Mouse (Mus musculus) thymus, adult 2 months (tissue): ENCODE data around the gene Taf3. TPM values are rescaled to one million over a fixed set of nuclear protein-coding genes. Genes with fewer than 3 reads are reported as not detected.

Experiments used
- DNase-seq: peaks from one replicate; pipeline ENCODE4 v3.0.0; 2021
- H3K27ac ChIP-seq: fragments of 200-500 bp; 2 replicates; pipeline ENCODE4 v1.5.1; 2012; ENCODE audit warnings: low read length, control low read depth; ENCODE audit not compliant: control insufficient read depth, insufficient read depth
- H3K27me3 ChIP-seq: fragments of 200-500 bp; 2 replicates; pipeline ENCODE4 v1.6.1; 2012; ENCODE audit warnings: mild to moderate bottlenecking, low read length, moderate library complexity, mixed read lengths; ENCODE audit not compliant: control insufficient read depth, insufficient read depth
- H3K36me3 ChIP-seq: fragments of 200-500 bp; 2 replicates; pipeline ENCODE4 v1.6.1; 2012; ENCODE audit warnings: mild to moderate bottlenecking, low read length, moderate library complexity; ENCODE audit not compliant: control insufficient read depth, insufficient read depth
- H3K4me1 ChIP-seq: fragments of 200-500 bp; replicated peaks from 2 replicates; pipeline ENCODE4 v1.6.1; 2012; ENCODE audit warnings: low read length; ENCODE audit not compliant: control insufficient read depth, insufficient read depth
- H3K4me3 ChIP-seq: fragments of 200-500 bp; 2 replicates; pipeline ENCODE4 v1.5.1; 2012; ENCODE audit warnings: mild to moderate bottlenecking, low read length, control low read depth, moderate library complexity; ENCODE audit not compliant: control insufficient read depth, insufficient read depth
- CTCF ChIP-seq: fragments of 200-500 bp; IDR thresholded peaks from 2 replicates; pipeline ENCODE4 v1.5.1; 2012; ENCODE audit warnings: mild to moderate bottlenecking, control low read depth, low read length, moderate library complexity, borderline replicate concordance; ENCODE audit not compliant: control insufficient read depth, poor library complexity, insufficient read depth; ENCODE audit errors: extremely low read depth
- POLR2A ChIP-seq: fragments of 200-500 bp; IDR thresholded peaks from 2 replicates; pipeline ENCODE4 v1.6.1; 2012; ENCODE audit warnings: mild to moderate bottlenecking, low read length, control low read depth, moderate library complexity; ENCODE audit not compliant: control insufficient read depth, poor library complexity, insufficient read depth; ENCODE audit errors: extremely low read depth
- WGBS: fragments of 180-500 bp; shearing (Covaris S2); methylation state at CpG from one replicate; pipeline ENCODE4 v1.1.7; 2018; 5-methylcytosine and 5-hydroxymethylcytosine counted together
- polyA plus RNA-seq: library from polyadenylated mRNA; depleted of rRNA; stranded (reverse); fragments of >200 nt; gene quantifications from 2 replicates; pipeline ENCODE4 v1.2.3, GENCODE M21; 2012

Taf3 gene
- polyA plus RNA-seq, 1 experiment, result 10.0 TPM

GRCm38 (mm10) chr2:9943011-9943410 lies 105.4 kb downstream of the Taf3 start:
- 0 out of 2 replicates have a peak, but pooled peaks cover 2% of the 10 kb centered on the region for H3K4me1 ChIP-seq
- peaks cover 6% of the 10 kb centered on the region; the same call in 1 of the 2 replicates for H3K36me3 ChIP-seq
- H3K27me3 ChIP-seq, result no peaks in the 10 kb centered on the region
- TF ChIP-seq POLR2A, result no peak
- TF ChIP-seq CTCF, result no peak
- DNase-seq, result no peak
- no peak overlapping the region for H3K27ac ChIP-seq
- WGBS, result 92% methylated on average over 1 of the region's 1 CpGs
- no peak overlapping the region for H3K4me3 ChIP-seq

GRCm38 (mm10) chr2:9939250-9939649 lies 109.1 kb downstream of the Taf3 start:
- TF ChIP-seq CTCF (no peak), POLR2A (no peak)
- no peak overlapping the region for H3K4me3 ChIP-seq
- H3K27ac ChIP-seq, result no peak overlapping the region
- no peaks in the 10 kb centered on the region for H3K4me1 ChIP-seq
- 96% methylated on average over 4 of the region's 4 CpGs for WGBS
- peaks cover 6% of the 10 kb centered on the region; the same call in 1 of the 2 replicates for H3K36me3 ChIP-seq
- DNase-seq, result peak; percentile 9
- no peaks in the 10 kb centered on the region for H3K27me3 ChIP-seq

- no peaks in the 10 kb centered on the region for H3K27me3 ChIP-seq
- H3K4me1 ChIP-seq, result no peaks in the 10 kb centered on the region
- 90% methylated on average over 1 of the region's 1 CpGs for WGBS
- H3K4me3 ChIP-seq, result no peak overlapping the region
- DNase-seq, result no peak
- H3K27ac ChIP-seq, result no peak overlapping the region
- TF ChIP-seq POLR2A, result no peak
- no peak for TF ChIP-seq CTCF
- H3K36me3 ChIP-seq, result peaks cover 6% of the 10 kb centered on the region; the same call in 1 of the 2 replicates
Observed at GRCm38 (mm10) chr2:9935965-9936364, 112.4 kb downstream of the Taf3 start.

GRCm38 (mm10) chr2:9926905-9927283 lies 121.5 kb downstream of the Taf3 start:
- Histone ChIP-seq H3K27ac (no peak overlapping the region), H3K36me3 (no peaks in the 10 kb centered on the region), H3K4me1 (no peaks in the 10 kb centered on the region), H3K4me3 (no peak overlapping the region), H3K27me3 (no peaks in the 10 kb centered on the region)
- no peak for DNase-seq
- WGBS, result 80% methylated on average over 4 of the region's 4 CpGs
- TF ChIP-seq CTCF (no peak), POLR2A (no peak)

- Histone ChIP-seq H3K27me3 (no peaks in the 10 kb centered on the region), H3K27ac (no peak overlapping the region), H3K4me3 (no peak overlapping the region), H3K4me1 (no peaks in the 10 kb centered on the region), H3K36me3 (no peaks in the 10 kb centered on the region)
- no peak for DNase-seq
- 54% methylated on average over 7 of the region's 7 CpGs for WGBS
- no peak for TF ChIP-seq POLR2A
- TF ChIP-seq CTCF, result no peak
Observed at GRCm38 (mm10) chr2:9926194-9926904, 122.0 kb downstream of the Taf3 start.

- Histone ChIP-seq H3K4me3 (no peak overlapping the region), H3K36me3 (peaks cover 17% of the 10 kb centered on the region; the same call in 1 of the 2 replicates), H3K27ac (no peak overlapping the region), H3K4me1 (no peaks in the 10 kb centered on the region), H3K27me3 (no peaks in the 10 kb centered on the region)
- 94% methylated on average over 17 of the region's 17 CpGs for WGBS
- TF ChIP-seq CTCF (no peak), POLR2A (no peak)
- no peak for DNase-seq
Observed at GRCm38 (mm10) chr2:9918691-9919471, 129.5 kb downstream of the Taf3 start.

- H3K4me1 ChIP-seq, result no peaks in the 10 kb centered on the region
- WGBS, result 96% methylated on average over 9 of the region's 9 CpGs
- no peak overlapping the region for H3K4me3 ChIP-seq
- H3K36me3 ChIP-seq, result peaks cover 17% of the 10 kb centered on the region; the same call in 1 of the 2 replicates
- DNase-seq, result no peak
- no peak for TF ChIP-seq CTCF
- no peak for TF ChIP-seq POLR2A
- no peak overlapping the region for H3K27ac ChIP-seq
- H3K27me3 ChIP-seq, result no peaks in the 10 kb centered on the region
Observed at GRCm38 (mm10) chr2:9917602-9918001, 130.8 kb downstream of the Taf3 start.
